In genomic region chr5:12487926-12488325, GRCm38 (mm10) we compare ENCODE assay signal across 21 mouse cellular contexts.
DNase-seq lines count a peak whose midpoint lies in the region; ATAC-seq lines count a peak whose summit lies in the region.
"Had no signal": no experiment of that assay in that cellular context is flagged by ENCODE, and none has a peak within 500 bp of the region (broad histone marks: within the 10 kb centered on the region; RNA-seq: fewer than 3 reads in every experiment).

No protein-coding gene starts in this region.

- H3K27me3 ChIP-seq in kidney, embryonic 14.5 days (ENCODE audit: control insufficient read depth, insufficient read depth, low read length), result no peaks in the 10 kb centered on the region
- H3K27me3 ChIP-seq in kidney, embryonic 15.5 days, result no peaks in the 10 kb centered on the region
- H3K27me3 ChIP-seq in kidney, embryonic 16.5 days (ENCODE audit: insufficient read depth, low read length), result no peaks in the 10 kb centered on the region
- H3K27me3 ChIP-seq: CH12.LX, Patski had no signal

- DNase-seq in kidney, postnatal 14 days, result no peak
- no peak for DNase-seq in kidney, postnatal 10 days
- DNase-seq in kidney, adult 9 months, result no peak
- DNase-seq: adrenal gland, adult 2 months; adrenal gland, adult 8-10 months; adrenal gland, postnatal 10 days; adrenal gland, postnatal 14 days; adrenal gland, postnatal 25 days; adrenal gland, postnatal 36 days; B cell, adult 2 months; cerebellum, adult 11 months; cerebellum, adult 11-12 months; cerebellum, adult 18-20 months had no signal

- 66% methylated on average over 2 of the region's 2 CpGs for WGBS in kidney, embryonic 14.5 days
- WGBS in kidney, embryonic 15.5 days, result 58% methylated on average over 2 of the region's 2 CpGs
- WGBS in kidney, embryonic 16.5 days, result 59% methylated on average over 2 of the region's 2 CpGs

- H3K27ac ChIP-seq in kidney, embryonic 14.5 days (ENCODE audit: low read depth, low read length), result no peak overlapping the region
- H3K27ac ChIP-seq in kidney, embryonic 15.5 days, result 0 out of 2 replicates have a peak overlapping the region, but pooled peaks have one; percentile 56
- H3K27ac ChIP-seq in kidney, embryonic 16.5 days (ENCODE audit: low read length), result no peak overlapping the region

- H3K4me2 ChIP-seq in kidney, embryonic 14.5 days (replicated peaks; ENCODE audit: low read depth, low read length), result no peak overlapping the region
- no peak overlapping the region for H3K4me2 ChIP-seq in kidney, embryonic 15.5 days
- H3K4me2 ChIP-seq in kidney, embryonic 16.5 days (replicated peaks; ENCODE audit: low read depth, low read length), result no peak overlapping the region

- H3K9me3 ChIP-seq in kidney, embryonic 14.5 days (ENCODE audit: control insufficient read depth, low read length), result no peaks in the 10 kb centered on the region
- H3K9me3 ChIP-seq in kidney, embryonic 15.5 days (replicated peaks), result no peaks in the 10 kb centered on the region
- no peaks in the 10 kb centered on the region for H3K9me3 ChIP-seq in kidney, embryonic 16.5 days (ENCODE audit: low read length)
- H3K9me3 ChIP-seq: G1E had no signal

- peak; percentile 35; the same call in 1 of the 2 replicates for ATAC-seq in kidney, embryonic 14.5 days (ENCODE audit: low FRiP score, low TSS enrichment)
- peak; percentile 76 for ATAC-seq in kidney, embryonic 15.5 days (replicated peaks; ENCODE audit: low FRiP score)
- peak; percentile 83; the same call in 1 of the 2 replicates for ATAC-seq in kidney, embryonic 16.5 days (ENCODE audit: low FRiP score, low TSS enrichment)
- ATAC-seq: activated CD4-positive, CD25-positive, alpha-beta regulatory T cell, adult 4 months; CD4-positive, CD25-positive, alpha-beta regulatory T cell, adult 4 months; Patski had no signal

- no peaks in the 10 kb centered on the region for H3K4me1 ChIP-seq in kidney, embryonic 14.5 days (ENCODE audit: control insufficient read depth, insufficient read depth, low read length)
- no peaks in the 10 kb centered on the region for H3K4me1 ChIP-seq in kidney, embryonic 15.5 days
- no peaks in the 10 kb centered on the region for H3K4me1 ChIP-seq in kidney, embryonic 16.5 days (ENCODE audit: insufficient read depth, low read length)

- H3K36me3 ChIP-seq in kidney, embryonic 14.5 days (ENCODE audit: control insufficient read depth, insufficient read depth, low read length), result no peaks in the 10 kb centered on the region; the same call in 1 of the 2 replicates
- H3K36me3 ChIP-seq in kidney, embryonic 15.5 days, result no peaks in the 10 kb centered on the region
- no peaks in the 10 kb centered on the region for H3K36me3 ChIP-seq in kidney, embryonic 16.5 days (ENCODE audit: insufficient read depth, low read length)
- H3K36me3 ChIP-seq: G1E had no signal

- no peak overlapping the region for H3K9ac ChIP-seq in kidney, embryonic 14.5 days (ENCODE audit: low read depth, low read length)
- no peak overlapping the region for H3K9ac ChIP-seq in kidney, embryonic 15.5 days
- H3K9ac ChIP-seq in kidney, embryonic 16.5 days (replicated peaks; ENCODE audit: low read length), result no peak overlapping the region

- H3K4me3 ChIP-seq in kidney, embryonic 14.5 days (ENCODE audit: low read length), result no peak overlapping the region
- no peak overlapping the region for H3K4me3 ChIP-seq in kidney, embryonic 15.5 days (replicated peaks)
- no peak overlapping the region for H3K4me3 ChIP-seq in kidney, embryonic 16.5 days (ENCODE audit: low read length)
